Mouse (Mus musculus) kidney, adult 8-10 months (tissue): ENCODE measurements around the gene Fat4.

Experiments
- DNase-seq, 2 experiments: peaks; one replicate each; pipeline ENCODE4 v3.0.0; 2022

The Fat4 gene

DNA sequence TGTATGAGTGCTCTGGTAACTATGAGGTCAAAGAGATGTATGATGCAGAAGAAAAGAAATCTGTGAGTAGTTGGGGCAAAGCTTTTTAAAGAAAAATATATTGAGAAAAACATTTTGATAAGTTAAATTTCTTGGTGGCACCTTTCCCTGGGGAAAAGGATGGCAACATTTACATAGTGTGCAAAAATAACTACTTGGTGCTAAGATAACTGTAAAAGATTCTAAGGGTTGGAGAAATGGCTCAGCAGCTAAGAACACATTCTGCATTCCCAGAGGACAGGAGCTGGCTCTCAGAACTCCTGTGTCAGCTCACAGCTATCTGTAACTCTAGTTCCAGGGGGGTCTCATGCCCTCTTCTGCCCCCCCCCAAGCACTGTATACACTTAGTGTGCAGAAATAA lies 99.6 kb downstream of the Fat4 start:
- DNase-seq = no peak

DNA sequence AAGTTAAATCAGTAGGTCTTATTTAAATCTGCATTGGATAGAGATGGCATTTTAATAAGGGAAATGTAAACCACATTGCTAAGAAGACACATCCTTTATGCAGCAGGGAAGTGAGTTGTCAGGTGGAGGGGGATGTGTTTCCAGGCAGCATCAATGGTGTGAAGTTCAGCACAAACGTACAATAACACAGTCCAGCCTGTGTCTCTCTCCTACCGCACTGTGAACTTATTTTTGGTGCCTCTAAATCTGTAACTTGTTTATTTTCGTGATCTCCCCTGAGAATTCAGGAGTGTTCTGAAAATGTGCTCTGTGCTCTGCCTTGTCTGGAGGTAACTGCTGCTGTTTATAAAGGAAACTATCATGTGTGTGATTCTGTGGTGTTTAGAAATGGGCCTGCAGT lies 102.4 kb downstream of the Fat4 start:
- no peak for DNase-seq

DNA sequence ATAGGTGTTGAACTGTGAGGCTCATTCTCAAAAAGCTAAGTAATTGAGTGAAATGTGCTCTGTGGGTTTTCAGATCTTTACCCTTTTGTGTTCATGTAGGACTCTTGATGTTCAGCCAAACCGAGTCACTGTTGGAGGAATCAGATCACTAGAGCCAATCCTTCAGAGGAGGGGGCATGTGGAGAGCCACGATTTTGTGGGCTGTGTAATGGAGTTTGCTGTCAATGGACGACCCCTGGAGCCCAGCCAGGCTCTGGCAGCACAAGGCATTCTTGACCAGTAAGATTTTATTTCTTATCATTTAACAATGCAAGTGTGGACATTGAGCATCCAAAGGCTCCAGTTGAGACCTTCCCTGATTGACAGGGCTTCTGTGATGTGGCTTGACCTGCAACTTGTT lies 113.3 kb downstream of the Fat4 start:
- no peak for DNase-seq

DNA sequence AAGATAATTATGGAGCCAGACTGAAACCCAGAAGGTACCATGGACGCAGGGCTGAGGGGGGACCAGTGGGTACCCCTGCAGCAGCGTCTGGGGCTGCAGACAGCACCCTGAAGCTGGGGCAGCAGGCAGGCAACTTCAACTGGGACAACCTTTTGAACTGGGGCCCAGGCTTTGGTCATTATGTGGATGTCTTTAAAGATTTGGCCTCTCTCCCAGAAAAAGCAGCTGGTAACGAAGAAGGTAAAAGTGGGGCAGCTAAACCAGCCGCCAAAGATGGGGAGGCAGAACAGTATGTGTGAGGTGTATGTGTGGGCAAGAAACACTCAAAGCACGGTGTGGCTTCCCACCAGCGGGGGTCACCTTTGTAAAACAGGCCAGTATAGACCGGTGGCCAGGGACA lies 123.8 kb downstream of the Fat4 start:
- DNase-seq = no peak

DNA sequence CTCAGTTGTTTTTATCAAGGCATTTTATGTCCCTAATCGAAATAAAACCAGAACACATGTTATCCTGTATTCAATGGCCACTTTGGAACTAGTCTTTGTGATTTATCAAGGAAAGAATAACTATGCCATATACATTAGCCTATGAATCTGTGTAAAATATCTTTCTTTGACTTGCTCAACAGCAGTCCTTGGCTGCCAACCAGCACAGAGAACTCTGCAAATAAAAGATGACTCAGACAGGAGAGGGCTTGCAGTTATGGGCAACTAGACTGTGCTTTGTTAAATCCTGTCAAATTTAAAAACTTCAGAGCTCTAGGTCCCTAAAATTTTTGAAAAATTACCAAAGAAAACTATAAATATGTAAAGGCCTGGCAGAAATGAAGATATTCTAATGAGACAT lies 130.9 kb downstream of the Fat4 start:
- DNase-seq = no peak

DNA sequence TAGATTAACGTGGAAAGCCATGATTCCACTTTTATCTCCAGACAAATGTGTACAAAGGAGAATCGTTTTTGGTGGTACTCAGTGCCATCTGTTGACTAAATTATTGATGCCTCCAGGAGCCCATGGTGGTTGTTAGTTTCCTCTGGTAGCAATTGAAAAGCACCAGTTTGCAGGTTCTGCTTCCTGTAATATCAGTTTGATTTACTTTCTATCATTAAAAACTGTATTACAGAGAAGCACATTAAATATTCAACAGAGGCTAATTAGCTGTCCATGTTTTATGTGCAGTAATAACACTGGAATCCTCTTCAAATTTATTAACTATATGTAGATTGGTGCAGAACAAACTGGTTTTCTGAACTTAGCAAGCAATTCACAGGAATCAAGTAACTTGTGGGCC lies 149.4 kb downstream of the Fat4 start:
- DNase-seq = no peak

DNA sequence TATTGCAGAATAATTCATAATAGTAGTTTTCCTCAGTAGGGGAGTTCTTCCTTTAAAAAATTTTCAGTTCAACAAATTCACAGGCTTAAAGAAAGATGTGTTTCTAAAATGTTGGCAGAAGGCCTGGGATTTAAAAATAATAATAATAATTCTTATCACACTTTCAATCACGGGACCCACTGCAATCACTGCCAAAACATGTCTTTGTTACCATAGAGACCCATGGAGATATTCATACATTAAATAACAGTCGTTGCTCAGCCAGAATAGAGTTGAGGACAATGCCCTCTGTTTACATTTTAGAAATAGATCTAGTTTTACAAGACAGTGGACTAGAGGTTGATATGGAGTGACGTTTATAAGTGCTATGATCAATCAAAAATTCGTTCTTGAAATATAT lies 159.7 kb downstream of the Fat4 start:
- DNase-seq = no peak

DNA sequence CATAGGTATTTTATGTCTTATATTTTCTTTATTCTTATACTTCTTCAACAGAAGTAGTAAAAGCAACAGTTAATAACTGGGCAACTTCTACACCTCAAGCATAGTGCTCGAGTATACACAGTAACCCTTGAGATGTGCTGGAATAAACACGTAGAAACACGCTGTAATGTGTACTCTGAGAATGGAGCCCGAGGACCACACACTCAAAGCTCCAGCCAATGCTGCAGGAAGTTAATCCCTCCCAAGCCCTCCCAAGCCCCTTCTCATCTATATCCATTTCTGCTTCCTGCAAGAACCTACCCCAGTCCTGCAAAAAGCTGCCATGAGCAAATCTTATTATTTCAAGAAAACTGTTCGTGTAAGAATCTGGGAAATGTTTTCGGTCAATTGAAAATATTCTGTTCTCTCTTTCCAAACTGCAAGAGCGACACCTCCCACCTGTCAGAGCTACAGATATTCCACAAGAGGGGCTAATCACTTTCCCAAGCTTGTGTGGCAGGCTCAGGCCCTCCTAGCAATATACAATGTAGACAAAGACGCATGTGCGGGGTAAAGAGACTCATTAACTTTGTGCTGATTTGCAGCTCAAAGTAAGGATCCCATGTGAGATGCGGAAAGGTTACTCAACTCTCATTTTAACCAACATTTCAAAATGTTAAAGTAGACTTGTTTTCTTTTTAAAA lies 161.0 kb downstream of the Fat4 start:
- DNase-seq = no peak

DNA sequence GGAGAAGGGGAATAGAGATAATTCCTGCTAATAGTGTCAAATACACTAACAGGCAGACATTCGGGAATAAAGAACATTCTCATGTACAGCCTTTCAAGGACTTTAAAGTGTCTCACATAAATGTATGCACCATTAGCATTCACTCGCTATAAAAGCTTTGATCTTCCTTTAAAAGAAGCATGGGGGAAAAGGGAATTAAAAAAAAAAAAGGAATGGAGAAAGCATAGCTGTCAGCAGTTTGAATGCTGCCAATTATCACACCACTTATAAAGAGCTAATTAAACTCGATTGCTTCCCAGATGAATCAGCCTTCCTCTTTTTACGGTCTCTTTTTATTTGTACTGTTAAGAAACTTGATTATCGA lies 161.5 kb downstream of the Fat4 start:
- DNase-seq = no peak

DNA sequence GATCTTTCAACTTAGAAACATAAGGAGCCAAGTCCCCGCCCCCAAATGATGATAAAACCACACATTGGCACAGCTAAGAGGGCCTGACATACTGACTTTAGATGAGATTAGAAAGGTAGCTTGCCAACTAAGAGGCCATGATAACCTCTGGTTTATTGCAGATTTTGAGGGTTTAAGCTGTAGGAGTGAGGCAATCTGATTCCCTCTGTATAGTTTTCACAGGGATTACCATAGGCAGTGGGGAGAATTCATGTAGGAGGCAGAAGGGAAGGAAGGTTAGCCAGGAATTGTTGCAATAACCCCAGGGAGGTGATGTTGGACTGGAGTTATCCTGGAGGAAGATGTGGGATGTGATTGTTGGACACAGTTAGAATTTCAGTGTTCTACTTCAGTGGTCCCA lies 163.4 kb downstream of the Fat4 start:
- DNase-seq = no peak

DNA sequence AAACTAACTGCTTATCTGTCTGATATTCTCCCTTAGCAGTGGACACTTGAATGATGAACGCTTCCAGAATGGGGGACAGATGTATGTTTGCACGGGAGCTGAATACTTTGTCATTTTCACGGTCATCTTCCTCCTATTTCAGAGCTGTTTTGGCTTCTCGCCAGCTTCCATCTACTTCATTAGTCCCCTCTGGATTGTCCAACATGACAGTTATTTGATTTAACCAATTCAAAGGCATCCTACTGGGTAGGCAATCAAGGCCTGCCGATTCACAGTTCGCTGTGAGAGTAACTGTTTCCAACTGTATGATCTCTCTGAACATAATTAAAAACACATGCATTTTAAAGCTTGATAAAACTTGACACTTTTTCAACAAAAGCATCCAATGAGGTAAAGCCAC lies 166.3 kb downstream of the Fat4 start:
- no peak for DNase-seq
